Mouse (Mus musculus) CH12.LX (cell line): ENCODE measurements around the gene Babam2. TPM values are rescaled to one million over a fixed set of nuclear protein-coding genes. Genes with fewer than 3 reads are reported as not detected.

Source experiments
- DNase-seq: peaks from one replicate; pipeline ENCODE4 v3.0.0-alpha.2; 2013; ENCODE audit errors: extremely low read depth
- H3K27ac ChIP-seq: 2 replicates; pipeline ENCODE4 v1.5.1; 2012; ENCODE audit warnings: low read depth, mild to moderate bottlenecking, control low read depth, moderate library complexity; ENCODE audit not compliant: insufficient read depth
- H3K27me3 ChIP-seq: replicated peaks from 2 replicates; pipeline ENCODE3; 2012; ENCODE audit warnings: inconsistent platforms
- H3K36me3 ChIP-seq, 2 experiments: replicated peaks in 1 of 2; 2 replicates each; pipeline versions ENCODE3 to v1.6.1; 2012; ENCODE audit warnings: inconsistent platforms in 1 of 2, low read length in 1 of 2, mild to moderate bottlenecking in 1 of 2, mixed read lengths in 1 of 2, moderate library complexity in 1 of 2; ENCODE audit not compliant: control insufficient read depth in 1 of 2, insufficient read depth in 1 of 2
- H3K4me1 ChIP-seq, 2 experiments: 2 replicates each; pipeline ENCODE4 v1.6.1; 2012; ENCODE audit warnings: inconsistent platforms in 1 of 2, moderate library complexity in 1 of 2; ENCODE audit not compliant: insufficient read depth in 2 of 2, control insufficient read depth in 1 of 2
- H3K4me2 ChIP-seq: 2 replicates; pipeline ENCODE4 v1.6.1; 2012; ENCODE audit warnings: low read depth, mild to moderate bottlenecking, control low read depth; ENCODE audit not compliant: poor library complexity, insufficient read depth, severe bottlenecking
- H3K4me3 ChIP-seq, 3 experiments: fragments of 150-350 bp in 1 of 3; sonication (generic) in 1 of 3; replicated peaks in 1 of 3; 2 replicates each; pipeline versions ENCODE3 to v1.5.1; 2011 to 2012; ENCODE audit warnings: low read depth in 2 of 3, low read length in 2 of 3, mild to moderate bottlenecking in 2 of 3, moderate library complexity in 2 of 3, control low read depth in 1 of 3, improper control_type of control experiment in 1 of 3, inconsistent platforms in 1 of 3, mixed read lengths in 1 of 3; ENCODE audit not compliant: poor library complexity in 1 of 3
- H3K79me2 ChIP-seq: replicated peaks from 2 replicates; pipeline ENCODE4 v1.6.1; 2012; ENCODE audit warnings: mild to moderate bottlenecking, moderate library complexity; ENCODE audit not compliant: control insufficient read depth, poor library complexity, insufficient read depth, severe bottlenecking; ENCODE audit errors: extremely low read depth
- H3K9ac ChIP-seq: 2 replicates; pipeline ENCODE4 v1.6.1; 2012; ENCODE audit warnings: low read depth, mild to moderate bottlenecking, control low read depth, moderate library complexity; ENCODE audit not compliant: insufficient read depth
- H3K9me3 ChIP-seq: replicated peaks from 2 replicates; pipeline ENCODE3; 2012; ENCODE audit warnings: low read length, inconsistent platforms, mixed read lengths
- CTCF ChIP-seq, 2 experiments: IDR thresholded peaks in 1 of 2; conservative IDR thresholded peaks in 1 of 2; 2 replicates each; pipeline ENCODE4 v1.5.1; 2011 to 2012; ENCODE audit warnings: low read depth in 2 of 2, low read length in 2 of 2, improper control_type of control experiment in 1 of 2, inconsistent platforms in 1 of 2, mild to moderate bottlenecking in 1 of 2, moderate library complexity in 1 of 2
- E2F4 ChIP-seq: IDR thresholded peaks from 2 replicates; pipeline ENCODE4 v1.6.1; 2011; ENCODE audit warnings: low read depth, low read length, improper control_type of control experiment; ENCODE audit not compliant: insufficient replicate concordance
- ELF1 ChIP-seq: IDR thresholded peaks from 2 replicates; pipeline ENCODE4 v1.6.1; 2014; ENCODE audit warnings: low read depth, mild to moderate bottlenecking, inconsistent platforms, low read length, improper control_type of control experiment
- EP300 ChIP-seq: IDR thresholded peaks from 2 replicates; pipeline ENCODE4 v1.6.1; 2011; ENCODE audit warnings: low read length, improper control_type of control experiment
- ETS1 ChIP-seq: conservative IDR thresholded peaks from 2 replicates; pipeline ENCODE4 v1.6.1; 2012; ENCODE audit warnings: low read depth, mild to moderate bottlenecking, inconsistent platforms, low read length, improper control_type of control experiment, moderate library complexity
- GABPA ChIP-seq: IDR thresholded peaks from 2 replicates; pipeline ENCODE4 v1.6.1; 2012; ENCODE audit warnings: low read depth, low read length, improper control_type of control experiment, inconsistent platforms; ENCODE audit not compliant: insufficient replicate concordance
- HCFC1 ChIP-seq: IDR thresholded peaks from 2 replicates; pipeline ENCODE4 v1.6.1; 2012; ENCODE audit warnings: low read depth, mild to moderate bottlenecking, inconsistent platforms, low read length, improper control_type of control experiment
- IRF4 ChIP-seq: IDR thresholded peaks from 2 replicates; pipeline ENCODE4 v1.6.1; 2014; ENCODE audit warnings: low read depth, mild to moderate bottlenecking, inconsistent platforms, low read length, improper control_type of control experiment
- JUN ChIP-seq: IDR thresholded peaks from 2 replicates; pipeline ENCODE4 v1.6.1; 2011; ENCODE audit warnings: low read depth, mild to moderate bottlenecking, low read length, improper control_type of control experiment, moderate library complexity; ENCODE audit not compliant: insufficient read depth
- KAT2A ChIP-seq: IDR thresholded peaks from 2 replicates; pipeline ENCODE4 v1.6.1; 2012; ENCODE audit warnings: low read length, improper control_type of control experiment, inconsistent platforms; ENCODE audit not compliant: insufficient replicate concordance
- MAFK ChIP-seq: IDR thresholded peaks from 2 replicates; pipeline ENCODE4 v1.6.1; 2011; ENCODE audit warnings: low read length, improper control_type of control experiment; ENCODE audit not compliant: insufficient replicate concordance
- MAX ChIP-seq: IDR thresholded peaks from 2 replicates; pipeline ENCODE4 v1.6.1; 2011; ENCODE audit warnings: low read length, improper control_type of control experiment
- MEF2A ChIP-seq: IDR thresholded peaks from 2 replicates; pipeline ENCODE4 v1.6.1; 2014; ENCODE audit warnings: low read depth, mild to moderate bottlenecking, inconsistent platforms, low read length, improper control_type of control experiment, borderline replicate concordance
- MXI1 ChIP-seq: IDR thresholded peaks from 2 replicates; pipeline ENCODE4 v1.6.1; 2011; ENCODE audit warnings: mild to moderate bottlenecking, low read depth, low read length, improper control_type of control experiment
- POLR2A ChIP-seq: IDR thresholded peaks from 2 replicates; pipeline ENCODE4 v1.6.1; 2011; ENCODE audit warnings: low read depth, mild to moderate bottlenecking, improper control_type of control experiment, low read length
- RCOR1 ChIP-seq: conservative IDR thresholded peaks from 2 replicates; pipeline ENCODE4 v1.6.1; 2012; ENCODE audit warnings: low read depth, mild to moderate bottlenecking, inconsistent platforms, low read length, improper control_type of control experiment
- TCF12 ChIP-seq: IDR thresholded peaks from 2 replicates; pipeline ENCODE4 v1.6.1; 2014; ENCODE audit warnings: low read depth, mild to moderate bottlenecking, inconsistent platforms, low read length, improper control_type of control experiment
- USF1 ChIP-seq: IDR thresholded peaks from 2 replicates; pipeline ENCODE4 v1.6.1; 2014; ENCODE audit warnings: low read depth, mild to moderate bottlenecking, inconsistent platforms, low read length, improper control_type of control experiment
- ZC3H11A ChIP-seq: IDR thresholded peaks from 2 replicates; pipeline ENCODE4 v1.6.1; 2012; ENCODE audit warnings: low read depth, mild to moderate bottlenecking, inconsistent platforms, low read length, improper control_type of control experiment
- ZMIZ1 ChIP-seq: IDR thresholded peaks from 2 replicates; pipeline ENCODE4 v1.6.1; 2012; ENCODE audit warnings: low read depth, mild to moderate bottlenecking, inconsistent platforms, low read length, improper control_type of control experiment
- ZNF384 ChIP-seq: IDR thresholded peaks from 2 replicates; pipeline ENCODE4 v1.6.1; 2012; ENCODE audit warnings: low read depth, low read length, improper control_type of control experiment, inconsistent platforms
- dilution Hi-C: fragments of 300-500 bp; cut with MboI; formaldehyde crosslinking; loops from 2 replicates; pipeline ENCODE4 v1.14.3; 2020; ENCODE audit warnings: low sequenced_read_pairs; ENCODE audit not compliant: extremely low pct_unique_long_range_greater_than_20kb, extremely low pct_ligation_motif_present
- in situ Hi-C: fragments of 300-500 bp; cut with MboI; formaldehyde crosslinking; loops from 3 replicates; pipeline ENCODE4 v1.14.3; 2019; ENCODE audit warnings: low sequenced_read_pairs, low pct_ligation_motif_present, low pct_unique_long_range_greater_than_20kb, mixed read lengths
- polyA plus RNA-seq: library from polyadenylated mRNA; unstranded; fragments of >175 nt; gene quantifications from 2 replicates; pipeline ENCODE4 v1.2.1, GENCODE M21; 2012; ENCODE audit warnings: low read depth; ENCODE audit not compliant: insufficient read length
- total RNA-seq, 2 experiments: library from RNA; depleted of rRNA; stranded (reverse); fragments of 300-350 nt in 1 of 2; fragments of >200 nt in 1 of 2; gene quantifications; 2 replicates each; pipeline ENCODE4 v1.2.3; 2012 to 2014

Babam2 gene
- total and polyA plus RNA-seq, 3 experiments = 38.2 to 78.0 (median 39.8) TPM

- Histone ChIP-seq H3K4me2 (no peak overlapping the region), H3K27ac (no peak overlapping the region), H3K79me2 (no peaks in the 10 kb centered on the region), H3K9me3 (no peaks in the 10 kb centered on the region), H3K9ac (no peak overlapping the region), H3K4me3 (no peak overlapping the region), H3K27me3 (no peaks in the 10 kb centered on the region), H3K4me1 (peaks cover 0 to 11% of the 10 kb centered on the region in 2 experiments; a peak in 2 of 4 replicates), H3K36me3 (peaks cover 0 to 14% of the 10 kb centered on the region in 2 experiments)
- no peak for DNase-seq
- in situ Hi-C loops = no loop called here
- dilution Hi-C loops = no loop called here
- TF ChIP-seq USF1 (no peak), EP300 (no peak), TCF12 (no peak), E2F4 (no peak), CTCF (conservative IDR thresholded peaks at IDR 0.05 in 1 of 2, IDR thresholded peaks at IDR 0.05 in 1 of 2; ENCODE audit: low read depth in 2 of 2, low read length in 2 of 2) (no peak), ZMIZ1 (no peak), ZNF384 (no peak), ELF1 (no peak), MXI1 (no peak)
These were observed 26.3 kb upstream of the Babam2 start for GRCm38 (mm10) chr5:31671137-31671536.

- no peaks in the 10 kb centered on the region for H3K27me3 ChIP-seq
- no peak for DNase-seq
- dilution Hi-C loops (no loop called here), in situ Hi-C loops (no loop called here)
- TF ChIP-seq POLR2A (no peak), IRF4 (no peak), GABPA (no peak), MXI1 (no peak), RCOR1 (no peak), KAT2A (no peak), HCFC1 (no peak), JUN (no peak), TCF12 (no peak), ZC3H11A (no peak), ETS1 (no peak), MEF2A (no peak), MAFK (no peak), MAX (no peak)
- no peak overlapping the region for H3K4me2 ChIP-seq
- peaks cover 0 to 9% of the 10 kb centered on the region in 2 experiments; a peak in 2 of 4 replicates for H3K4me1 ChIP-seq
- H3K36me3 ChIP-seq = peaks cover 0 to 10% of the 10 kb centered on the region in 2 experiments
- H3K9ac ChIP-seq = no peak overlapping the region
- no peaks in the 10 kb centered on the region for H3K79me2 ChIP-seq
- H3K9me3 ChIP-seq = no peaks in the 10 kb centered on the region
- H3K27ac ChIP-seq = no peak overlapping the region
- H3K4me3 ChIP-seq = no peak overlapping the region
These were observed 24.1 kb upstream of the Babam2 start for GRCm38 (mm10) chr5:31673431-31673830.
